Mouse (Mus musculus) macrophage (primary cell): ENCODE results near the gene Mkrn2os. TPM values are rescaled to one million over a fixed set of nuclear protein-coding genes. Genes with fewer than 3 reads are reported as not detected.
A peak's percentile ranks its signal among the peaks of the same experiment; 100 is the strongest.
"Not testable (repeated sequence)": the region's sequence is repeated elsewhere in the genome, so short reads cannot be mapped to it uniquely, and the experiment has no call there.

Source experiments
- H3K27ac ChIP-seq: fragments of 350-480 bp; formaldehyde crosslinking; 2 replicates; pipeline ENCODE4 v1.9.0; 2021
- H3K36me3 ChIP-seq: fragments of 350-480 bp; formaldehyde crosslinking; 2 replicates; pipeline ENCODE4 v1.9.0; 2021; ENCODE audit errors: inconsistent target
- H3K4me3 ChIP-seq: fragments of 350-480 bp; formaldehyde crosslinking; 2 replicates; pipeline ENCODE4 v1.9.0; 2021; ENCODE audit errors: inconsistent target
- H3K79me2 ChIP-seq: fragments of 350-480 bp; formaldehyde crosslinking; 2 replicates; pipeline ENCODE4 v1.9.0; 2021; ENCODE audit errors: inconsistent target
- WGBS: methylation state at CpG from one replicate; pipeline ENCODE4 v1.1.7; 2026; ENCODE audit warnings: inconsistent platforms; ENCODE audit not compliant: missing documents; 5-methylcytosine and 5-hydroxymethylcytosine counted together
- polyA plus RNA-seq: library from polyadenylated mRNA; stranded (reverse); fragments of 250-400 nt; gene quantifications from 3 replicates; pipeline ENCODE4 v1.2.4, GENCODE M21; 2018; ENCODE audit warnings: inconsistent platforms
- total RNA-seq, 78 experiments: library from RNA; depleted of rRNA; stranded (reverse); fragments of 250-400 nt; gene quantifications; 1 replicate in 9 of 78; 2 replicates in 24 of 78; 3 replicates in 43 of 78; 4 replicates in 2 of 78; pipeline ENCODE4 v1.2.4; 2018; ENCODE audit warnings: inconsistent platforms in 56 of 78

Mkrn2os gene
- total RNA-seq (2018; cell fraction: chromatin; rRNA removed), result not detected
- not detected for total RNA-seq (2018; cell fraction: cytosol; rRNA removed)
- total RNA-seq (2018; cell fraction: nucleus; rRNA removed), result not detected
- polyA plus RNA-seq, result not detected in 3 replicates

DNA sequence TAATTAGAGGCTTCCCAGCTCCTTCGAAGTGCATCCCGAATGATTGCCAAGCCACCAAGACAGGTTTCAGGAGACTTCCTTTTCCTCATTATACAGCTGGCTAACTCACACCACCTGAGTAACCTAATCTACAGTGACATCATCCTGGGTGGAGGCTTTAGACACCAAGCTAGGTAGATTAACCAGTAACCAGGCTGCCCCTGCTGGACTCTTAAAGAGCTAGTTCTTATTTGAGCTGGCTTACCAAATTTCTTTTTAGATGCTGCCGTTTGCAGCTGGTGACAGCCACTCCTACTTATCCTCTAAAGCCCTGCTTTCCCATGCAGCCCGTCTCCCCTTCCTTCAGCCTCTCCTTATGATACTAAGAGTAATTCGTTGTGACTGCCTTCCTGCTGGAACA lies at the start of gene Mkrn2os:
TSS of gene Mkrn2os (minus strand) at position 119 of the 400 bp plus-strand sequence.
- H3K27ac ChIP-seq, result no peak within 1 kb of the TSS

DNA sequence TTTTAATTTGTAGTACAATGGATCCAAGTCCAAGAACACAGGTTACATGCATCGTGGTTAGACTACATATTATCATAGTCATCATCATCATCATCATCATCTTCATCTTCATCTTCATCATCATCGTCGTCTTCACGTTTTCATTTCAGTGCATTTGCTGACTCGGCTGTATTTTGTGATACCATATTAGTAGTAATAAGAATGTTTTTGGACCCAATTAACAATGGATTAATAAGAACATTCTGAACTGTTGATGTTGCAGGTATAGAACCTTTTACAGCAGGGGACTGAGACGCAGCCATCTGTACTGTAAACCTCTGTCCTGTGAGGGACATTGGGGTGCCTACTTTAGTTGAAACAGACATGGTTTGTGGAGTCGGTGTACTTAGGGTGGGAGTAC lies 45.8 kb upstream of the Mkrn2os start:
- H3K27ac ChIP-seq, H3K4me3 ChIP-seq: not testable (repeated sequence)
- peaks cover 62% of the 10 kb centered on the region for H3K36me3 ChIP-seq
- 100% methylated on average over 5 of the region's 7 CpGs for WGBS
- H3K79me2 ChIP-seq, result peaks cover 58% of the 10 kb centered on the region

More for the DNA sequence above, at the start of gene Mkrn2os:
- Histone ChIP-seq H3K36me3 (no peaks in the 10 kb centered on the region), H3K4me3 (no peak within 1 kb of the TSS), H3K79me2 (no peaks in the 10 kb centered on the region)
- WGBS, result 90% methylated on average over 5 of the region's 5 CpGs

DNA sequence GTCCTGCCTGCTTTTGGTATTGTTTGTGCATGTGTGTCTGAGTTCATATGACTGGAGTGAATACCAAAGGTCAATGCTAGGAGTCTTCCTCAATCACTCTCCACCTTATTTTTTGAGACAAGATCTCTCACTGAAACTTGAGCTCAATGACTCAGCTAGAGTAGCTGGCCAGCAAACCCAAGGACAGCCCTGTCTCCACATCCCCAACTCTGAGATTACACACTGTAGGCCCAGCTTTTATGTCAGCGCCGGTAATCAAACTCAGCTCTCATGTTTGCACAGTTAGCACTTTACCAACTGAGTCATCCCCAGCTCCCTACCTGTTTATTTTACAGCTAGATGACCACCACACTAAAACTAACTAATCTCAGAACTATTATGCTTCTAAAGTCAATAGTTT lies 41.6 kb upstream of the Mkrn2os start:
- Histone ChIP-seq H3K4me3 (no peak overlapping the region), H3K36me3 (peaks cover 88% of the 10 kb centered on the region), H3K79me2 (peaks cover 19% of the 10 kb centered on the region; the same call in 1 of the 2 replicates), H3K27ac (no peak overlapping the region)
- WGBS, result 95% methylated on average over 2 of the region's 2 CpGs

DNA sequence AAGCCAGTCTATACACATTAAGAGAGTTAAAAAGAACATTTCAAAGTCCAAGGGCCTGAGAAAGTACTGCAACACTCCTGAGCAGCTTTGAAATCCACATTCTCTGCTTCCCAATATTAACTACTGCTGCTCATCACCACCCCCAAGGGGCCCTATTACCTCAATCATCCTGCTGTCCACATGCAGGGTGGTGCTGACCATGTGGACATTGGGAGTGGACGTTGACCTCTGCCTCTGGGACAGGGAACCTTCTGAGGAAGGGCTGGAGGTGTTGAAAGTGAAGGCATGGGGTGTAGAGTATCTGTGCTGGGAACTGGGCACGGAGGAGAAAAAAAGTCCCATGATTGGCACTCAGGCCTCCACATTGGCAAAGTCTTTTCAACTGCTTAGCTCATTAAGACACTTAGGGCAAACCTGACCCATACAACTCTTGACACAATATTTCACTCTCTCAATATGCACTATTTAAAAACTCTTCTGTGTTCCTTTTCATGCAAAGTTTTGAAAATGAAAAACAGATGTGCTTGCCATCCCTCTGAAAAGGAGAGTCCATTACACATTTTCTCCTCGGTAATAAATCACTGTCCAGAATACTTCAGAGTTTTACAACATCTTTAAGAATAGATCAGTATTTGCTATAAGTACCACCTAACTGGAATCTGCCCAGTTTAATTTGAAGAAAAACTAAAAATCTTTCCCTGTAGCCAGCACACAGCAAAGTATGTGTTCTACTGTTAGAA lies 38.9 kb upstream of the Mkrn2os start:
- WGBS, result 100% methylated on average over 3 of the region's 3 CpGs
- H3K4me3 ChIP-seq, result no peak overlapping the region
- no peak overlapping the region for H3K27ac ChIP-seq
- H3K36me3 ChIP-seq, result peaks cover 95% of the 10 kb centered on the region
- peaks cover 1% of the 10 kb centered on the region; the same call in 1 of the 2 replicates for H3K79me2 ChIP-seq

DNA sequence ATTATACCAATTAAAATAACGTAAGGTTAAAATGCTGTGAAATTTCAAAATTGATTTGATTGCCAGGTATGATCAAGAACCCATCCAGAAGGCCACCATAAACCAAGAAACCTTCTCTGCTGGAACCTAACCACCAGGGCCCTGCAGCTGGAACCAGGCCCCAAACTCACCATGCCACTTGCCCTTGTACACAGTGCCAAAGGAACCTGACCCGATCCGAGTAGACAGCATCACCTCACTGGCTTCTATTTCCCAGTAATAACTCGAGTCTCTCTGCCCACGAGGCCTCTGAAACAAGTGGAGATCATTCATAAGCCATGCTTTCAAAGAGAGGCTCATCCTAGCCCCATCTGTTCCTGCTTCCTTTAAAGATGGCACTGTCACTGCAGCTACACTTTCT lies 33.7 kb upstream of the Mkrn2os start:
- Histone ChIP-seq H3K36me3 (peaks cover 88% of the 10 kb centered on the region), H3K27ac (no peak overlapping the region), H3K4me3 (no peak overlapping the region), H3K79me2 (no peaks in the 10 kb centered on the region)
- 92% methylated on average over 5 of the region's 5 CpGs for WGBS

DNA sequence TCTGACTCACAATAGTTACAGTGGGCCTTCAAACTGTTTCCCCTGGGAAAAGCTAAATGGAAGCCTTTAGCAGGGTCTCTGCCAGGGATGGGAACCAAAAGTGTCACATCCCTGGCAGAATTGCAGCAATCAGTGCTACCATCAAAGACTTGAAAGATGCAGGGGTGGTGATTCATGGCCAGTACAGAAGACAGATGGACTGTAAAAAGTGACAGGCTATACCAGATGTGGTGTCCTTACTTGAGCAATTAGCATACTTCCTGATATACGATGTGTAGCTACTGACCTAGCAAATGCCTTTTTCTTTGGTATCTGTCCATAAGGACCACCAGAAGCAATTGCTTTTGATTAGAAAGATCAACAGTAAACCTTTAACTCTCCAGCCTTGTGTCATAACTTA lies 28.6 kb upstream of the Mkrn2os start:
- peaks cover 91% of the 10 kb centered on the region for H3K36me3 ChIP-seq
- WGBS, result 13% methylated on average over 1 of the region's 1 CpGs
- no peak overlapping the region for H3K4me3 ChIP-seq
- no peaks in the 10 kb centered on the region for H3K79me2 ChIP-seq
- H3K27ac ChIP-seq, result no peak overlapping the region

DNA sequence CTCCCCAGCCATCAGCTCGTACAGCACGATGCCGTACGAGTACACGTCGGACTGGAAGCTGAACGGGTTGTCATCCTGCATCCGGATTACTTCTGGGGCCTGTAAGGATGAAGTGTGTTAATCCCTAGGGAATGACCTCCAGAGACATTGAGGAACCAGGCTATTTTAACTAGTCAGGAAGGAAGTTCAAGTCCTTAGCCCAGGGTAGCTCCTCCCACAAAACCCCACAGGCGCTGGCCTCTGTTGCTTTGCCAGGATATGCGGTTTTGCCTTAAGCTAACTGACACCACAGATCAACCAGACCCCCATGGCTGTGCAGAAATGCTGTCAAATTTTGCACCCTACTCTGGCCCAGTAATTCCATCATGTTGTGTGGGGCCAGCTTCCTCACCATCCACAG lies 27.4 kb upstream of the Mkrn2os start:
- WGBS, result 34% methylated on average over 10 of the region's 10 CpGs
- Histone ChIP-seq H3K36me3 (peaks cover 82% of the 10 kb centered on the region), H3K4me3 (no peak overlapping the region), H3K79me2 (no peaks in the 10 kb centered on the region), H3K27ac (no peak overlapping the region)

DNA sequence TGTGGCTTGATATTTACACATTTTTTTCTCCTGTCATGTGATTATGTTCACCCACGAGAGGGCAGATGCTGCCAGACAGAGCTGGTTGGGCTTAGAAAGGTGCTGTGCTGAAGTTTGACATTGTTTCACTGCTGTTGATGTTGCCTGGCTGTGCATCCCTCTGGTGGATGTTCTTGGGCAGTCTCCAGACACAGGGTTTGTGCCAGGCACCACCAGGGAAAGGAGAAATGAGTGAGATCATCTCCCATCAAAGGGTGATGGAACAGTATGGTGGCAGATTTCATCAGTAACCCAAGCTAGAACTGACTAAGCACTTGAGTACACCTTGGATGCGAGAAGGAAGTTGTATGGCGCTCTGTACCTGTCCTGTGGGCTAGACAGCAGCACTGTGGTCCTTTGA lies 23.6 kb upstream of the Mkrn2os start:
- WGBS, result 85% methylated on average over 2 of the region's 3 CpGs
- Histone ChIP-seq H3K79me2 (no peaks in the 10 kb centered on the region), H3K36me3 (peaks cover 79% of the 10 kb centered on the region), H3K27ac (no peak overlapping the region), H3K4me3 (no peak overlapping the region)

DNA sequence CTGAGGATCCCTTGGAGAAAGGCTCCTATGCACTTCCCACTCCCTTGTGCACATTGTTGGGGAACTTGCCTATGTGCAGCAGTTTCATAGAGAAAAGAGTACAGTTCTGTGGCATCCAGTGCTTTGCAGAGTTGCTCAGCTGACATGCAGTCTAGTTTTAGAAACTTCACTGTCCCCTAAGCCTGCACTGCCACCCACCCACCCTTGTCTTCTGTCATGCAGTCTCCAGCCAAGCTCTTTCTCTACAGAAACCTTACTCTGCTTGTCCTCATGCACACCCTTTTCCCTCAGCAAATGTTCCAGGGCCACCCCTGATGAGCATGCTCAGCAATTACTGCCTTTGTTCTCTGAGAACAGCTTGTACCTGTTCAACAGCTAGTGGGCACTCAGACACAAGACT lies 21.4 kb upstream of the Mkrn2os start:
- no peak overlapping the region for H3K27ac ChIP-seq
- peaks cover 2% of the 10 kb centered on the region; the same call in 1 of the 2 replicates for H3K79me2 ChIP-seq
- H3K4me3 ChIP-seq, result no peak overlapping the region
- peaks cover 71% of the 10 kb centered on the region for H3K36me3 ChIP-seq

DNA sequence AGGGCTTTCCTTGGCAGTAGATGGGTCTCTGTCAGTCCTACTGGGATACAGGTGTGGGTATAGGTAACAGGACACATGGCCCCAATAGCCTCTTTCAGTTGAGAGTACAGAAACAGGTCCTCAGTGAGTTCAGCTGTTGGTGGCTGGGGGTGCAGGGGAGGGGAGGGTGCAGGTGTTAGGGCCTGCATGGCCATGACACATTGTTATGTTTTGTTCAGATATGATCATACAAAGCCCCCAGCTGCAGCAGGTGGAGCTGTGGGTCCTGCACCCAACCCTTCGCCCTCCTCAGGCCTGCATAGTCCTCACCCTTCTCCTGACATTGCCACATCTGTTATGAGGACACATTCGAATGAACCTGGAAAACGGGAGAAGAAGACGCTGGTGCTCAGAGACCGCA lies 17.9 kb upstream of the Mkrn2os start:
- peaks cover 43% of the 10 kb centered on the region for H3K36me3 ChIP-seq
- H3K4me3 ChIP-seq, result no peak overlapping the region
- WGBS, result 88% methylated on average over 5 of the region's 5 CpGs
- peaks cover 37% of the 10 kb centered on the region; the same call in 1 of the 2 replicates for H3K79me2 ChIP-seq
- no peak overlapping the region for H3K27ac ChIP-seq

DNA sequence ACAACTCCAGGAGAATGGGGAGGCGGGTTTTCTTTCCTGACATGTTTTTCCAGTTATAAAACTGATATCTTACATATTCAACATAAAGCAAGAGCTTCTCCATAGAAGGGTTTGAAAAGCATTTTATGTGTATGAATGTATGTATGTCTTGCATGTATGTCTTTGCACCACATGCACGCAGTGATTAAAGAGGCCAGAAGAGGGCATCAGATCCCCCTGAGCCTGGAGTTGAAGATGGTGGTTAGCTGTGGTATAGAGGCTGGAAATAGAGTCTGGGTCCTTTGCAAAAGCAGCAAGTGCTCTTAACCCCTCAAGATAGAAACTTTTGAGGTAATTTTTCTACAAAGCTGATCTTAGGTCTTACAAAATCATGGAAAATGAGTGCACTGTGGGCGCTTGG lies 16.7 kb upstream of the Mkrn2os start:
- Histone ChIP-seq H3K79me2 (peaks cover 49% of the 10 kb centered on the region), H3K4me3 (no peak overlapping the region), H3K36me3 (peaks cover 34% of the 10 kb centered on the region), H3K27ac (no peak overlapping the region)
- WGBS, result 92% methylated on average over 3 of the region's 3 CpGs

DNA sequence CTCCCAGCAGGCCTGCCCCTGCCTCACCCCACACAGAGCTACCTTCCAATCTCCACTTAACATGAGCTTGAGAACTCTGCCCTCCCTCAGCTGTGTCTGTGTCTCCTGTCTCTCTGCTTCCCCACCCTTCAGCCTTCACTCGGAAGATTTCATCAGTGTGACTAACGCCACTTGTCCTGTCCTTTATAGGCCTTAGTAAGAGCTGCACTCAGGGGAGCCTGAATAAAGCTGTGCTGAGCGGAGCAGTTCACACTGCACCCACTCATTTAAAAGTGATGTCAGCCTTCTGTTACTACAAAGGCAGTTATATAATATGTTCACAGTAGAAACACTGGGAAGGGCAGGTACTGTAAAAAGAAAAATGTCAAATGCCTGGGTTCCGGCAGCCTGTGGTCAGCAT lies 15.1 kb upstream of the Mkrn2os start:
- 93% methylated on average over 4 of the region's 4 CpGs for WGBS
- no peak overlapping the region for H3K27ac ChIP-seq
- H3K4me3 ChIP-seq, result no peak overlapping the region
- H3K79me2 ChIP-seq, result peaks cover 66% of the 10 kb centered on the region
- peaks cover 28% of the 10 kb centered on the region for H3K36me3 ChIP-seq

DNA sequence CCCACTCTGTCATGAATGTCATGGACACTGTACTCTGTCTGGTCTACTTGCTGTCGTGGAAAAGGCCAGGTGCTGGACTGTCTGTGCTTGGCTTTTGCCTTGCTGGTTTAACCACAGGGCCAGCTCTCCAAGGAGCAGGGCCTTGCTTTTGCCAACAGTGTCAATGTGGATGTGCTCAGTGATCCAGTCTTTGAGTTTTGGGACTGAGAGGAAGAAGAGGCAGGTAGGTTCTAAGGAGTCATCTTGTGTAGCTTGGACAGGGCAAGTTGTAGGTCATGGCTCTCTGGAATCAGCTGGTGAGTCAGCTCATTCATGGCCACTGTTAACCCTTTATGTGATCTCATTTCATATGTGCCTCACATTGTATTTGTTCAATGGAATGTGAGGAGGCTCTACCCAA lies 14.1 kb upstream of the Mkrn2os start:
- H3K36me3 ChIP-seq, result peaks cover 19% of the 10 kb centered on the region

DNA sequence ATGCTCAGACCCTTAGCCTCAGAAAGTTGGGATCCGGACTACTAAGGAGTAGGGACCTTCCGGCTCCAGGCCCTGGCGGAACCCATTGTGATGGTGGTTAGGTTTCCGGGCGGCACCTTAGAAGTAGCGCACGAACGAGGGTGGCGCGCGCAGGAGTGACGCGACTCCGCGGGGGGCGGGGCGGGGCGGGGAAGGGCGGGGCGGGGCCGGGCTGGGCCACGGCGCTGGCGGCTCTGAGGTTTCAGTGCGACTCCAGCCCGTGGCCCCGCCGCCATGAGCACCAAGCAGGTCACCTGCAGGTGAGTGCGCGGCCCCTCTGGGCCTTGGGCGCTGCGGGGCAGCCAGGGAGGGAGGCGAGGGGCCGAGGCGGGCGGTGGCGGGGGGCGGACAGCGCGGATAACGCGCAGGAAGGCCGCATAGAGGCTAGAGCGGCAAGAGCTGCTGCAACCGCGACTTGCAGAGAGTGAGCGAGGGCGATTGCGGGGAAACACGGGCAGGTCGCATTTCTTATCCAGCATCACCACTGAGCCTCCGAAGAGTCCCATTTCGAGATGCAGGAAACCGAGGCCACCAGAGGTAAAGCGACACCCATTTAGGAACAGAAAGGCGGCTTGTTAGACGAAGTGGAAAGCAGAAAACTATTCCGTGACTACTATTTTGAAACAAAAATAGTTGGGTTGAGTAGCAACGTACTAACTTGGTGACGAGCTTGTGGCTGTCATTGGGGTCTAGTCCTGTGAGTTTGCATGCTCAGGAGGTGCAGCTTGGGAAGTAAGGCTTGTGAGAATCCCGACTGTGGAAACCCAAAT lies 9.5 kb upstream of the Mkrn2os start, which contains the start of gene Mkrn2:
TSS of gene Mkrn2 (plus strand) at position 188 of the 809 bp plus-strand sequence.
- under 1% methylated on average over 61 of the region's 61 CpGs for WGBS
- H3K36me3 ChIP-seq, result no peaks in the 10 kb centered on the region
- H3K79me2 ChIP-seq, result peaks cover 46% of the 10 kb centered on the region
- H3K27ac ChIP-seq, result peak within 1 kb of the TSS; percentile 2; the same call in 1 of the 2 replicates
- peak within 1 kb of the TSS; percentile 79 for H3K4me3 ChIP-seq

More for the DNA sequence above, 14.1 kb upstream of the Mkrn2os start:
- WGBS, result 86% methylated on average over 1 of the region's 1 CpGs
- no peak overlapping the region for H3K4me3 ChIP-seq
- H3K27ac ChIP-seq, result no peak overlapping the region
- H3K79me2 ChIP-seq, result peaks cover 67% of the 10 kb centered on the region

DNA sequence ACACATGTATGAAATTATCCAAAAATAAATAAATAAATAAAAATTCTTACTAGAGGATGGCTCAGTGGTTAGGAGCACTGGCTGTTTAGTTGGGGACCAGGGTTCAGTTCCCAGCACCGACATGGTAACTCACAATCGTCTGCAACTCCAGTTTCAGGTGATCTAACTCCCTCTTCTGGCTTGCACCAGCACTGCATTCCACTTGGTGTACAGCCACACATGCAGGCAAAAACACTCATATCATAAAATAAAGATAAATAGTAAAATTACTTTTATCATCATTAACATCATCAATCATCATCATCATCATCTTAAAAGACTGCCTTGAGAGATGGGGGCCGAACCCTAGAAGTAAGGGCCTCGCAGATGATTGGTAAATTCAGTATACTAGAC lies 8.9 kb upstream of the Mkrn2os start:
- H3K4me3 ChIP-seq, result no peak overlapping the region
- H3K79me2 ChIP-seq, result peaks cover 40% of the 10 kb centered on the region
- H3K36me3 ChIP-seq, result no peaks in the 10 kb centered on the region
- no peak overlapping the region for H3K27ac ChIP-seq
- WGBS, result 70% methylated on average over 4 of the region's 4 CpGs
